Mouse (Mus musculus) MEL (cell line): Measurements from ENCODE around the gene Slc35f6. TPM values are rescaled to one million over a fixed set of nuclear protein-coding genes. Genes with fewer than 3 reads are reported as not detected.
"Not testable (repeated sequence)": the region's sequence is repeated elsewhere in the genome, so short reads cannot be mapped to it uniquely, and the experiment has no call there.

Experiments
- DNase-seq: peaks from one replicate; pipeline ENCODE4 v3.0.0; 2011; ENCODE audit warnings: low read depth, low spot score
- H3K27ac ChIP-seq: 2 replicates; pipeline ENCODE4 v1.5.1; 2012; ENCODE audit warnings: low read depth, mild to moderate bottlenecking, control low read depth, low read length, moderate library complexity; ENCODE audit not compliant: control insufficient read depth
- H3K27me3 ChIP-seq, 2 experiments: fragments of 150-350 bp in 1 of 2; sonication (generic) in 1 of 2; 2 replicates each; pipeline ENCODE4 v1.6.1; 2012; ENCODE audit warnings: low read length in 2 of 2, mild to moderate bottlenecking in 2 of 2, improper control_type of control experiment in 1 of 2, moderate library complexity in 1 of 2; ENCODE audit not compliant: insufficient read depth in 2 of 2, control insufficient read depth in 1 of 2
- H3K36me3 ChIP-seq, 2 experiments: 2 replicates each; pipeline ENCODE4 v1.6.1; 2012 to 2014; ENCODE audit warnings: low read length in 2 of 2, improper control_type of control experiment in 1 of 2, inconsistent platforms in 1 of 2, mild to moderate bottlenecking in 1 of 2; ENCODE audit not compliant: insufficient read depth in 2 of 2, control insufficient read depth in 1 of 2
- H3K4me1 ChIP-seq, 2 experiments: fragments of 150-350 bp in 1 of 2; sonication (generic) in 1 of 2; 2 replicates each; pipeline ENCODE4 v1.6.1; 2012; ENCODE audit warnings: low read length in 2 of 2, improper control_type of control experiment in 1 of 2, mild to moderate bottlenecking in 1 of 2; ENCODE audit not compliant: insufficient read depth in 2 of 2, control insufficient read depth in 1 of 2
- H3K4me3 ChIP-seq, 2 experiments: fragments of 150-350 bp in 1 of 2; sonication (generic) in 1 of 2; 2 replicates each; pipeline ENCODE4 v1.5.1; 2012; ENCODE audit warnings: low read depth in 2 of 2, low read length in 2 of 2, mild to moderate bottlenecking in 2 of 2, moderate library complexity in 2 of 2, control low read depth in 1 of 2, improper control_type of control experiment in 1 of 2; ENCODE audit not compliant: control insufficient read depth in 1 of 2, insufficient read depth in 1 of 2
- H3K79me2 ChIP-seq: 2 replicates; pipeline ENCODE4 v1.6.1; 2012; ENCODE audit warnings: mild to moderate bottlenecking, low read length, moderate library complexity; ENCODE audit not compliant: control insufficient read depth, poor library complexity, insufficient read depth
- H3K9ac ChIP-seq: 2 replicates; pipeline ENCODE4 v1.6.1; 2012; ENCODE audit warnings: low read depth, mild to moderate bottlenecking, control low read depth, low read length, moderate library complexity; ENCODE audit not compliant: control insufficient read depth, poor library complexity, severe bottlenecking
- H3K9me3 ChIP-seq: fragments of 150-350 bp; sonication (generic); replicated peaks from 2 replicates; pipeline ENCODE4 v1.6.1; 2012; ENCODE audit warnings: mild to moderate bottlenecking, low read length, improper control_type of control experiment, moderate library complexity; ENCODE audit not compliant: insufficient read depth
- E2F4 ChIP-seq: IDR thresholded peaks from 2 replicates; pipeline ENCODE4 v1.6.1; 2011; ENCODE audit warnings: low read depth, low read length, improper control_type of control experiment, borderline replicate concordance
- ELF1 ChIP-seq: IDR thresholded peaks from 2 replicates; pipeline ENCODE4 v1.6.1; 2014; ENCODE audit warnings: low read depth, mild to moderate bottlenecking, inconsistent platforms, low read length, improper control_type of control experiment, moderate library complexity
- EP300 ChIP-seq, 2 experiments: IDR thresholded peaks; 2 replicates each; pipeline ENCODE4 v1.6.1; 2011; ENCODE audit warnings: improper control_type of control experiment in 2 of 2, low read length in 2 of 2, low read depth in 1 of 2, mild to moderate bottlenecking in 1 of 2
- ETS1 ChIP-seq: IDR thresholded peaks from 2 replicates; pipeline ENCODE4 v1.6.1; 2012; ENCODE audit warnings: low read depth, mild to moderate bottlenecking, inconsistent platforms, low read length, improper control_type of control experiment, moderate library complexity
- GATA1 ChIP-seq: IDR thresholded peaks from 2 replicates; pipeline ENCODE4 v1.6.1; 2011; ENCODE audit warnings: low read depth, low read length, improper control_type of control experiment
- JUND ChIP-seq: IDR thresholded peaks from 2 replicates; pipeline ENCODE4 v1.6.1; 2011; ENCODE audit warnings: low read depth, mild to moderate bottlenecking, improper control_type of control experiment, low read length
- KAT2A ChIP-seq: conservative IDR thresholded peaks from 2 replicates; pipeline ENCODE4 v1.6.1; 2012; ENCODE audit warnings: low read depth, low read length, improper control_type of control experiment, inconsistent platforms
- MAFK ChIP-seq: IDR thresholded peaks from 2 replicates; pipeline ENCODE4 v1.6.1; 2011; ENCODE audit warnings: low read depth, mild to moderate bottlenecking, low read length, improper control_type of control experiment, borderline replicate concordance
- MEF2A ChIP-seq: IDR thresholded peaks from 2 replicates; pipeline ENCODE4 v1.6.1; 2014; ENCODE audit warnings: low read depth, mild to moderate bottlenecking, inconsistent platforms, low read length, improper control_type of control experiment; ENCODE audit not compliant: poor library complexity, insufficient replicate concordance, severe bottlenecking; ENCODE audit errors: extremely low read depth
- MXI1 ChIP-seq: IDR thresholded peaks from 2 replicates; pipeline ENCODE4 v1.6.1; 2011; ENCODE audit warnings: mild to moderate bottlenecking, low read depth, low read length, improper control_type of control experiment
- NELFE ChIP-seq: IDR thresholded peaks from 2 replicates; pipeline ENCODE4 v1.6.1; 2011; ENCODE audit warnings: low read depth, low read length, improper control_type of control experiment
- TBP ChIP-seq: IDR thresholded peaks from 2 replicates; pipeline ENCODE4 v1.8.0; 2011; ENCODE audit warnings: low read depth, low read length, improper control_type of control experiment
- USF1 ChIP-seq: IDR thresholded peaks from 2 replicates; pipeline ENCODE4 v1.6.1; 2014; ENCODE audit warnings: low read depth, mild to moderate bottlenecking, inconsistent platforms, low read length, improper control_type of control experiment, moderate library complexity
- USF2 ChIP-seq, 2 experiments: IDR thresholded peaks; 2 replicates each; pipeline ENCODE4 v1.6.1; 2011 to 2012; ENCODE audit warnings: improper control_type of control experiment in 2 of 2, low read length in 2 of 2, borderline replicate concordance in 1 of 2, inconsistent platforms in 1 of 2, low read depth in 1 of 2, mild to moderate bottlenecking in 1 of 2; ENCODE audit not compliant: insufficient read depth in 1 of 2
- ZMIZ1 ChIP-seq: IDR thresholded peaks from 2 replicates; pipeline ENCODE4 v1.6.1; 2012; ENCODE audit warnings: low read depth, mild to moderate bottlenecking, inconsistent platforms, low read length, improper control_type of control experiment, moderate library complexity
- polyA plus RNA-seq, 2 experiments: library from polyadenylated mRNA; stranded (reverse) in 1 of 2; unstranded in 1 of 2; fragments of >175 nt in 1 of 2; fragments of >200 nt in 1 of 2; gene quantifications; 2 replicates each; pipeline versions ENCODE4 v1.2.1 to v1.2.4; 2012; ENCODE audit warnings: low replicate concordance in 2 of 2, low read depth in 1 of 2; ENCODE audit not compliant: insufficient read length in 2 of 2, insufficient read depth in 1 of 2, missing spikeins in 1 of 2
- total RNA-seq: library from RNA; depleted of rRNA; stranded (reverse); fragments of 300-350 nt; gene quantifications from 2 replicates; pipeline ENCODE4 v1.2.3, GENCODE M21; 2012; rRNA removed

Gene Slc35f6
- total and polyA plus RNA-seq, 3 experiments: 18.0 to 32.4 TPM; not detected in 1

DNA sequence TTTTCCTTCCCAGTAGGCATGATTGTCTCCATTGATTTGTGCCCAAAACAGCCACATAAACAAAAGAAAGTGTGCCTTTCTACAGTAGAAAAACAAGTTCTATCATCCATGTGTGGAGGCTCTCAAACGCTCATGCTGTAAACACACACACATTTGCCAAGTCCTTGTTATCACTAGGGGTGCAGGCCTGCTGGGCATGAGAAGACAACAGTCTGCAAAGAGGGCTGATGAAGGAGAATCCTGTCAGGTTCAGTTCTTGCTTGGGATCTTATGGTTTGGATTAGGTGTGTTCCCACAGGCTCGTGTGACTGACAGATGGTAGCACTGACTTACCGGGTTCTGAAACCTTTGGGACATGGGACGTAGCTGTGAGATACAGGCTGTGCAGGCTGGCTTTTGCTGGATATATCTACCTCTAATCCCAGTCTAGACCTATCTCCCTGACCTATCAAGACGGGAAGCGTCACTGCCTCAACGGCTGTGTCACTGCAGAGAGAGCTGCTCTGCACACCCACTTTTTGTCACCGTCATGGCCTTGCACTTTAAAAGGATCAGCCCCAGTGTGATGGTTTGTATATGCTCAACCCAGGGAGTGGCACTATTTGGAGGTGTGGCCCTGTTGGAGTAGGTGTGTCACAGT, 52.7 kb downstream of the Slc35f6 start (continued):
- TF ChIP-seq MAFK (no peak), MXI1 (no peak), KAT2A (no peak), JUND (no peak), NELFE (0 out of 2 replicates have a peak, but pooled peaks have one; percentile 1), ZMIZ1 (no peak), ELF1 (no peak), USF2 (IDR thresholded peaks at IDR 0.05; ENCODE audit: borderline replicate concordance in 1 of 2, insufficient read depth in 1 of 2, low read depth in 1 of 2, low read length in 2 of 2) (no peak), USF1 (no peak), E2F4 (no peak)

DNA sequence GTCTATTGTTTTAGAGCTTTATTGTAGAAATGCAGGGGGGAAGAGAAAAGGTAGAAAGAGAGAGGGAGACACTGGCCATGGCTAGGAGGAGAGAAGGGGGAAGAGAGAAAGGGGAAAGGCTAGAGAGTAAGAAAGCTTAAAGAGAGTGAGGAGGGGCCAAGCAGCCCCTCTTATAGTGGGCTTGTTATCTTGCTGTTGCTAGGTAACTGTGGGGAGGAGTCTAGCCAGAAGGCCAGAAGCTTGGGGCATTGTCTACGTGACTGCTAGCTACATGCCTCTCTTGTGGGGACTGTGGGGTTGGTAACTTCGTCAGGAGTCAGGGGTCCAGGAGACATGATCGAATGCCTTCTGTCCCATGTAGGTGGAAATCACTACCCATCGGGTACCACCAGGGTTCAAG, 53.6 kb downstream of the Slc35f6 start:
- H3K36me3 ChIP-seq, H3K9me3 ChIP-seq, H3K27ac ChIP-seq, H3K9ac ChIP-seq, H3K79me2 ChIP-seq: not testable (repeated sequence)
- Histone ChIP-seq H3K4me1 (peaks cover 10 to 15% of the 10 kb centered on the region in 2 experiments), H3K27me3 (peaks cover 14 to 27% of the 10 kb centered on the region in 2 experiments), H3K4me3 (peak overlapping the region in 1 of 2 experiments; percentile 54; a peak in 1 of 4 replicates)
- peak; percentile 65 for TF ChIP-seq GATA1
- TF ChIP-seq ZMIZ1: peak; percentile 77
- TF ChIP-seq TBP: peak; percentile 87
- TF ChIP-seq NELFE: 0 out of 2 replicates have a peak, but pooled peaks have one; percentile 21
- DNase-seq: peak; percentile 73

DNA sequence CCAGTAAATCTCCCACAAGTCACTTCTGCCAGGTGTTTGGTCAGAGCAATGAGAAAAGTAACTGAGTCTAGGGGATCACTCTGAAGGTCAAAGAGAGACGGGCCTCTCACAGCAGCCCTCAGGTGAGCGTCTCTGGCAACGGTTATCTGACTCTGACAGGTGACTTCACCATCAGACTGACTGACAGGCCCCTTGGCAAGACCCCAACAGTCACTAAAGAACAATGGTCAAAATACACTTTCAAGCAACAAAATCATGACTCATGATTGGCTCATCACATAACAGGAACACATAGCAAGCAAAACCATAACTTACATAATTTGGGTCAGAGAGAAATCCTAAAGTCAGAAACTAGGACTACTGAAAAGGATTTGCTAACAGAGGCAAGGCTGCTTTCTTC, 54.1 kb downstream of the Slc35f6 start:
- H3K36me3 ChIP-seq: peaks cover 0 to 2% of the 10 kb centered on the region in 2 experiments; a peak in 2 of 4 replicates
- no peak overlapping the region for H3K27ac ChIP-seq
- H3K4me1 ChIP-seq: peaks cover 10 to 15% of the 10 kb centered on the region in 2 experiments
- no peak for TF ChIP-seq MAFK
- TF ChIP-seq MEF2A: no peak
- no peak for TF ChIP-seq EP300 (IDR thresholded peaks at IDR 0.05; ENCODE audit: low read depth in 1 of 2, low read length in 2 of 2)
- TF ChIP-seq ETS1: peak; percentile 25; the same call in 1 of the 2 replicates
- H3K79me2 ChIP-seq: no peaks in the 10 kb centered on the region
- H3K9me3 ChIP-seq: no peaks in the 10 kb centered on the region
- H3K9ac ChIP-seq: no peak overlapping the region
- peak; percentile 66 for DNase-seq
- no peak overlapping the region; a peak in 1 of 4 replicates for H3K4me3 ChIP-seq
- peaks cover 12 to 29% of the 10 kb centered on the region in 2 experiments for H3K27me3 ChIP-seq

Other genes starting within 250 kb of the Slc35f6 start
- not detected in 2 replicates for gene Otof, start 186.0 kb upstream of the Slc35f6 start, total RNA-seq
- under 1 TPM in 1 of 2 experiments, not detected in 1; 0.01 TPM for gene Otof, start 186.0 kb upstream of the Slc35f6 start, polyA plus RNA-seq
- not detected in 2 replicates for gene 1700001C02Rik, start 181.9 kb upstream of the Slc35f6 start, total RNA-seq
- gene 1700001C02Rik, start 181.9 kb upstream of the Slc35f6 start, polyA plus RNA-seq: not detected
- not detected in 2 replicates for gene Cib4, start 102.1 kb upstream of the Slc35f6 start, total RNA-seq
- gene Cib4, start 102.1 kb upstream of the Slc35f6 start, polyA plus RNA-seq: not detected
- gene Kcnk3, start 59.8 kb upstream of the Slc35f6 start, total RNA-seq: not detected in 2 replicates
- not detected for gene Kcnk3, start 59.8 kb upstream of the Slc35f6 start, polyA plus RNA-seq
- gene Cenpa, start 18.8 kb downstream of the Slc35f6 start, total RNA-seq: 341 and 345 TPM in 2 replicates
- gene Cenpa, start 18.8 kb downstream of the Slc35f6 start, polyA plus RNA-seq: 100 to 1,000 TPM; 100 to 566 TPM
- not detected in 2 replicates for gene Dpysl5, start 63.6 kb downstream of the Slc35f6 start, total RNA-seq
- gene Dpysl5, start 63.6 kb downstream of the Slc35f6 start, polyA plus RNA-seq: not detected
- gene Mapre3, start 166.7 kb downstream of the Slc35f6 start, total RNA-seq: 0.04 TPM in 1 of 2 replicates, not detected in the other
- gene Mapre3, start 166.7 kb downstream of the Slc35f6 start, polyA plus RNA-seq: under 1 TPM in 1 of 2 experiments, not detected in 1; 0.81 TPM
- 41.3 and 50.5 TPM in 2 replicates for gene Tmem214, start 220.1 kb downstream of the Slc35f6 start, total RNA-seq
- gene Tmem214, start 220.1 kb downstream of the Slc35f6 start, polyA plus RNA-seq: 100 to 1,000 TPM; 101 to 170 TPM
- 10.6 and 12.8 TPM in 2 replicates for gene Agbl5, start 240.8 kb downstream of the Slc35f6 start, total RNA-seq
- 10 to 100 TPM in 1 of 2 experiments, not detected in 1; 45.0 TPM for gene Agbl5, start 240.8 kb downstream of the Slc35f6 start, polyA plus RNA-seq